Mouse (Mus musculus): ENCODE results near the gene Itpr1. TPM values are rescaled to one million over a fixed set of nuclear protein-coding genes. Genes with fewer than 3 reads are reported as not detected.
A peak's percentile ranks its signal among the peaks of the same experiment; 100 is the strongest.

The Itpr1 gene
- polyA plus RNA-seq, 1 experiment from 2014 or later, result 4.8 TPM

- ATAC-seq, result no peak
- H3K36me3 ChIP-seq, result no peaks in the 10 kb centered on the region
- no peaks in the 10 kb centered on the region for H3K4me1 ChIP-seq (replicated peaks)
- H3K4me3 ChIP-seq (replicated peaks), result no peak overlapping the region
- no peak overlapping the region for H3K27ac ChIP-seq
- no peaks in the 10 kb centered on the region for H3K27me3 ChIP-seq
- H3K9me3 ChIP-seq, result no peaks in the 10 kb centered on the region
- no peak overlapping the region for H3K9ac ChIP-seq (replicated peaks)
- WGBS, result 97% methylated on average over 3 of the region's 3 CpGs
- no peak overlapping the region for H3K4me2 ChIP-seq (replicated peaks)
Measured at GRCm38 (mm10) chr6:108506161-108506560, 293.3 kb downstream of the Itpr1 start.

GRCm38 (mm10) chr6:108507337-108507736 is 294.4 kb downstream of the Itpr1 start:
- H3K9ac ChIP-seq (replicated peaks), result no peak overlapping the region
- 90% methylated on average over 3 of the region's 3 CpGs for WGBS
- H3K9me3 ChIP-seq, result no peaks in the 10 kb centered on the region
- H3K4me3 ChIP-seq (replicated peaks), result no peak overlapping the region
- H3K27ac ChIP-seq, result no peak overlapping the region; the same call in 1 of the 2 replicates
- H3K27me3 ChIP-seq, result no peaks in the 10 kb centered on the region
- H3K36me3 ChIP-seq, result no peaks in the 10 kb centered on the region
- H3K4me1 ChIP-seq (replicated peaks), result no peaks in the 10 kb centered on the region
- H3K4me2 ChIP-seq (replicated peaks), result no peak overlapping the region
- no peak for ATAC-seq

GRCm38 (mm10) chr6:108509320-108509719 is 296.4 kb downstream of the Itpr1 start:
- ATAC-seq, result no peak
- Histone ChIP-seq H3K9ac (replicated peaks) (no peak overlapping the region), H3K4me1 (replicated peaks) (no peaks in the 10 kb centered on the region), H3K4me2 (replicated peaks) (no peak overlapping the region), H3K36me3 (no peaks in the 10 kb centered on the region), H3K27ac (no peak overlapping the region), H3K4me3 (replicated peaks) (no peak overlapping the region), H3K9me3 (no peaks in the 10 kb centered on the region), H3K27me3 (no peaks in the 10 kb centered on the region)
- WGBS, result 85% methylated on average over 2 of the region's 2 CpGs

- 69% methylated on average over 9 of the region's 9 CpGs for WGBS
- Histone ChIP-seq H3K4me1 (replicated peaks) (no peaks in the 10 kb centered on the region), H3K4me2 (replicated peaks) (no peak overlapping the region), H3K36me3 (no peaks in the 10 kb centered on the region), H3K27ac (no peak overlapping the region), H3K9ac (replicated peaks) (no peak overlapping the region), H3K27me3 (no peaks in the 10 kb centered on the region), H3K9me3 (no peaks in the 10 kb centered on the region), H3K4me3 (replicated peaks) (no peak overlapping the region)
- ATAC-seq, result no peak
Measured at GRCm38 (mm10) chr6:108510101-108510500, 297.2 kb downstream of the Itpr1 start.

GRCm38 (mm10) chr6:108512097-108512496 is 299.2 kb downstream of the Itpr1 start:
- Histone ChIP-seq H3K4me1 (replicated peaks) (no peaks in the 10 kb centered on the region), H3K9ac (replicated peaks) (no peak overlapping the region), H3K9me3 (no peaks in the 10 kb centered on the region), H3K4me2 (replicated peaks) (no peak overlapping the region), H3K27ac (no peak overlapping the region), H3K27me3 (no peaks in the 10 kb centered on the region), H3K4me3 (replicated peaks) (no peak overlapping the region), H3K36me3 (no peaks in the 10 kb centered on the region)
- no peak for ATAC-seq
- 55% methylated on average over 3 of the region's 3 CpGs for WGBS

GRCm38 (mm10) chr6:108512994-108513393 is 300.1 kb downstream of the Itpr1 start:
- Histone ChIP-seq H3K9me3 (no peaks in the 10 kb centered on the region), H3K9ac (replicated peaks) (no peak overlapping the region), H3K27me3 (no peaks in the 10 kb centered on the region), H3K27ac (no peak overlapping the region), H3K4me3 (replicated peaks) (no peak overlapping the region), H3K36me3 (no peaks in the 10 kb centered on the region), H3K4me1 (replicated peaks) (no peaks in the 10 kb centered on the region), H3K4me2 (replicated peaks) (no peak overlapping the region)
- WGBS, result 84% methylated on average over 9 of the region's 9 CpGs
- ATAC-seq, result no peak

GRCm38 (mm10) chr6:108516248-108516647 is 303.4 kb downstream of the Itpr1 start:
- Histone ChIP-seq H3K9ac (replicated peaks) (no peak overlapping the region), H3K27ac (no peak overlapping the region), H3K4me2 (replicated peaks) (no peak overlapping the region), H3K4me1 (replicated peaks) (no peaks in the 10 kb centered on the region), H3K4me3 (replicated peaks) (no peak overlapping the region), H3K27me3 (no peaks in the 10 kb centered on the region), H3K36me3 (no peaks in the 10 kb centered on the region), H3K9me3 (no peaks in the 10 kb centered on the region)
- ATAC-seq, result no peak
- 85% methylated on average over 1 of the region's 1 CpGs for WGBS

- Histone ChIP-seq H3K9me3 (no peaks in the 10 kb centered on the region), H3K9ac (replicated peaks) (no peak overlapping the region), H3K27me3 (no peaks in the 10 kb centered on the region), H3K4me2 (replicated peaks) (no peak overlapping the region), H3K36me3 (no peaks in the 10 kb centered on the region), H3K27ac (no peak overlapping the region), H3K4me1 (replicated peaks) (no peaks in the 10 kb centered on the region), H3K4me3 (replicated peaks) (no peak overlapping the region)
- WGBS, result 79% methylated on average over 12 of the region's 12 CpGs
- no peak for ATAC-seq
Measured at GRCm38 (mm10) chr6:108517241-108517981, 304.5 kb downstream of the Itpr1 start.

GRCm38 (mm10) chr6:108517986-108518385 is 305.1 kb downstream of the Itpr1 start:
- Histone ChIP-seq H3K4me2 (replicated peaks) (no peak overlapping the region), H3K4me1 (replicated peaks) (no peaks in the 10 kb centered on the region), H3K27me3 (no peaks in the 10 kb centered on the region), H3K9me3 (no peaks in the 10 kb centered on the region), H3K9ac (replicated peaks) (no peak overlapping the region), H3K36me3 (no peaks in the 10 kb centered on the region), H3K27ac (no peak overlapping the region), H3K4me3 (replicated peaks) (no peak overlapping the region)
- no peak for ATAC-seq
- WGBS, result 97% methylated on average over 1 of the region's 1 CpGs

- no peaks in the 10 kb centered on the region for H3K9me3 ChIP-seq
- 82% methylated on average over 14 of the region's 14 CpGs for WGBS
- no peak overlapping the region for H3K9ac ChIP-seq (replicated peaks)
- no peaks in the 10 kb centered on the region for H3K36me3 ChIP-seq
- no peaks in the 10 kb centered on the region for H3K27me3 ChIP-seq
- no peak overlapping the region for H3K4me3 ChIP-seq (replicated peaks)
- ATAC-seq, result 0 out of 2 replicates have a peak, but pooled peaks have one; percentile 24
- no peak overlapping the region for H3K27ac ChIP-seq
- H3K4me1 ChIP-seq (replicated peaks), result no peaks in the 10 kb centered on the region
- H3K4me2 ChIP-seq (replicated peaks), result no peak overlapping the region
Measured at GRCm38 (mm10) chr6:108518552-108518951, 305.7 kb downstream of the Itpr1 start.

GRCm38 (mm10) chr6:108519327-108519726 is 306.4 kb downstream of the Itpr1 start:
- Histone ChIP-seq H3K4me2 (replicated peaks) (no peak overlapping the region), H3K36me3 (no peaks in the 10 kb centered on the region), H3K9me3 (no peaks in the 10 kb centered on the region), H3K27ac (no peak overlapping the region), H3K4me3 (replicated peaks) (no peak overlapping the region), H3K4me1 (replicated peaks) (no peaks in the 10 kb centered on the region), H3K27me3 (no peaks in the 10 kb centered on the region), H3K9ac (replicated peaks) (no peak overlapping the region)
- no peak for ATAC-seq
- WGBS, result 92% methylated on average over 9 of the region's 9 CpGs

- H3K4me2 ChIP-seq (replicated peaks), result no peak overlapping the region
- H3K27ac ChIP-seq, result no peak overlapping the region
- H3K4me3 ChIP-seq (replicated peaks), result no peak overlapping the region
- WGBS, result 96% methylated on average over 16 of the region's 16 CpGs
- H3K27me3 ChIP-seq, result no peaks in the 10 kb centered on the region
- no peaks in the 10 kb centered on the region for H3K9me3 ChIP-seq
- no peak for ATAC-seq
- H3K36me3 ChIP-seq, result no peaks in the 10 kb centered on the region
- H3K9ac ChIP-seq (replicated peaks), result no peak overlapping the region
- H3K4me1 ChIP-seq (replicated peaks), result no peaks in the 10 kb centered on the region
Measured at GRCm38 (mm10) chr6:108523956-108524616, 311.2 kb downstream of the Itpr1 start.

Measured in midbrain, embryonic 13.5 days (tissue).